Mouse (Mus musculus): ENCODE results near the gene Gas1.

The Gas1 gene

GRCm38 (mm10) chr13:60125501-60126305 lies 51.5 kb downstream of the Gas1 start:
- in situ Hi-C loops (cut with MseI, MboI), result no loop called here

GRCm38 (mm10) chr13:60125020-60125419 lies 52.1 kb downstream of the Gas1 start:
- in situ Hi-C loops (cut with MseI, MboI), result no loop called here

GRCm38 (mm10) chr13:60124456-60124855 lies 52.7 kb downstream of the Gas1 start:
- in situ Hi-C loops (cut with MseI, MboI), result no loop called here
